24 mouse cellular contexts compared by ENCODE assay signal in the genomic region with DNA sequence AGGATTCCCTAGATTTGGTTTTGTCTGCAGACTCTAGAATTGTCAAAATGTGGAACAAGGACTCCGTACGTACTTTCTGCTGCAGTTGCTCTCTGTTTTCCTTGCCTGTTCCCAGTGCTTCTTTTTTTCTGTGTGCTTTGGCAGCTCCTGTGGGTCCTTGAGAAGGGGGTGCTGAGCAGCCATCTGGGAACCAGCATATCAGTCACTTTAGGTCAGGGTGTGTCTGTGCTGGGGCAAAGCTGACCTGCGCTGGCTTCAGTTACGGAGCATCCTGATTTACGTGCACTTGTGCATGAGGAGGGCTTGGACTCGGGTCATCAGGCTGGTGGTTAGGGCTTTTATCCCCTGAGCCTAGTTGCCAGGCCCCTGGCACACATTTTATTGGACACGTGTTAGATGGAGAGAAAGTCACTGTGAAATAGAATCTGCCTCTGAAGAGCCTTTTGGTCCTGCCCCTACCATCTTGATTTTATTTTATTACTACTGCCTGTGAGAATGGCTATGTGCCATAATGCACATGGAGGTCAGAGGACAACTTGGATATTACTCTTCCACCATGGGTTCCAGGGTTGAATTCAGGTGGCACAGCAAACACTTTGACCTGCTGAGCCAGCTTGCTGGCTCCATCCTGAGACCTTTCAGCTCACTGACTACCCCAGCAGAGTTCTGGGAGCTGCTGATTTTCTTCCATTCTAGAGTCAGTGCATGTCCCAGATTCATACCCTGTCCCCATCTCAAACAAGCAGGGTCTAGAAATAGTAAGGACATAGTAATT. TPM values are rescaled to one million over a fixed set of nuclear protein-coding genes. Genes with fewer than 3 reads are reported as not detected.
DNase-seq lines count a peak whose midpoint lies in the region; TF ChIP-seq lines count a peak whose summit lies in the region.
"Had no signal": no experiment of that assay in that cellular context is flagged by ENCODE, and none has a peak within 500 bp of the region (broad histone marks: within the 10 kb centered on the region; RNA-seq: fewer than 3 reads in every experiment).

No protein-coding gene starts in this region.

- TF ChIP-seq CTCF in kidney, adult 2 months (conservative IDR thresholded peaks at IDR 0.05; ENCODE audit: insufficient read depth, insufficient read length, low read depth, low read length) = no peak

- H3K4me3 ChIP-seq in kidney, adult 2 months (ENCODE audit: insufficient read depth, low read depth, low read length) = no peak overlapping the region
- H3K4me3 ChIP-seq: forebrain, embryonic 13.5 days; heart, embryonic 15.5 days; left cerebral cortex, adult 2 months; liver, embryonic 13.5 days; midbrain, embryonic 12.5 days; stomach, embryonic 15.5 days had no signal

- H3K4me1 ChIP-seq in kidney, adult 2 months (ENCODE audit: control insufficient read depth, insufficient read depth, low read length) = peaks cover 18% of the 10 kb centered on the region; the same call in 1 of the 2 replicates
- H3K4me1 ChIP-seq: forebrain, embryonic 13.5 days; heart, embryonic 15.5 days; liver, embryonic 13.5 days; midbrain, embryonic 12.5 days; stomach, embryonic 15.5 days had no signal

- peak overlapping the region; percentile 55; the same call in 1 of the 2 replicates for H3K27ac ChIP-seq in kidney, adult 2 months (ENCODE audit: insufficient read depth, low read depth, low read length)
- H3K27ac ChIP-seq: forebrain, embryonic 13.5 days; heart, embryonic 15.5 days; hindbrain, embryonic 14.5 days; left cerebral cortex, adult 2 months; liver, embryonic 13.5 days; midbrain, embryonic 12.5 days; stomach, embryonic 15.5 days had no signal

- no peak for TF ChIP-seq POLR2A in kidney, adult 2 months (IDR thresholded peaks at IDR 0.05; ENCODE audit: low read depth, low read length)

- 68% methylated on average over 7 of the region's 7 CpGs for WGBS in kidney, adult 2 months

- peak; percentile 53 for DNase-seq in adrenal gland, adult 2 months
- no peak for DNase-seq in adrenal gland, postnatal 25 days
- DNase-seq in kidney, adult 2 months = peak; percentile 84
- DNase-seq in kidney, adult 18-20 months = no peak
- peak; percentile 35 for DNase-seq in ovary, adult 18-20 months (ENCODE audit: low spot score)
- DNase-seq in ovary, postnatal 10 days (ENCODE audit: low spot score) = no peak
- no peak for DNase-seq in spleen, postnatal 14 days (ENCODE audit: low spot score in 2 of 2)
- DNase-seq: cerebellum, adult 9-10 months; gastrocnemius, postnatal 25 days; heart, postnatal 4 days; liver, embryonic 13.5 days; lung, adult 2 months; lung, postnatal 14 days; right cerebral cortex, adult 18-20 months; right cerebral cortex, postnatal 4 days; thymus, adult 2 months; thymus, postnatal 4 days had no signal

- H3K36me3 ChIP-seq in kidney, adult 2 months (ENCODE audit: control insufficient read depth, insufficient read depth, low read length) = no peaks in the 10 kb centered on the region; the same call in none of the 2 replicates

- H3K27me3 ChIP-seq in kidney, adult 2 months (replicated peaks; ENCODE audit: control insufficient read depth, insufficient read depth, low read length) = no peaks in the 10 kb centered on the region
- H3K27me3 ChIP-seq: forebrain, embryonic 13.5 days; heart, embryonic 15.5 days; liver, embryonic 13.5 days; midbrain, embryonic 12.5 days; stomach, embryonic 15.5 days had no signal

RNA-seq across cellular contexts. Expression of a gene that starts 21.5 kb away (rescaled TPM):
- 10 to 100 TPM; 16.9 to 17.7 TPM for total RNA-seq in adrenal gland, adult 2 months (2021)
- polyA plus RNA-seq in adrenal gland, adult 2 months (2012; rRNA removed) = 3.2 and 4.2 TPM in 2 replicates
- 13.8 and 16.1 TPM in 2 replicates for total RNA-seq in adrenal gland, postnatal 25 days (2021)
- 5.1 and 6.1 TPM in 2 replicates for polyA plus RNA-seq in kidney, adult 2 months (2012; rRNA removed)

RNA-seq across cellular contexts. Expression of a gene that starts 40.6 kb away (rescaled TPM):
- total RNA-seq in adrenal gland, adult 2 months (2021) = 1 to 10 TPM; 1.9 to 2.7 TPM
- 0.32 and 0.58 TPM in 2 replicates for polyA plus RNA-seq in adrenal gland, adult 2 months (2012; rRNA removed)
- total RNA-seq in adrenal gland, postnatal 25 days (2021) = 0.90 and 1.5 TPM in 2 replicates
- 32.4 and 39.9 TPM in 2 replicates for polyA plus RNA-seq in kidney, adult 2 months (2012; rRNA removed)
- total RNA-seq: heart, postnatal 4 days; megakaryocyte progenitor cell, adult 5-6 weeks had no signal
- polyA plus RNA-seq: liver, embryonic 13.5 days had no signal

Comparison
In these comparisons a context has a peak if more than half of its experiments do, and no peak if none do; other contexts are left out.
1. DNase-seq: peak in adrenal gland, adult 2 months (single experiment), kidney, adult 2 months (single experiment) and ovary, adult 18-20 months (single experiment); none in adrenal gland, postnatal 25 days (single experiment), kidney, adult 18-20 months (single experiment), ovary, postnatal 10 days (single experiment) and spleen, postnatal 14 days (0 of 2).